Mouse (Mus musculus) lung, embryonic 14.5 days (tissue): ENCODE data around the gene Nop10. TPM values are rescaled to one million over a fixed set of nuclear protein-coding genes. Genes with fewer than 3 reads are reported as not detected.

Experiments used
- ATAC-seq: fragments of 200-750 bp; cut with Nextera tagmentation; 2 replicates; pipeline ENCODE4 v1.8.0; 2017; ENCODE audit warnings: mild to moderate bottlenecking, moderate TSS enrichment, moderate library complexity; ENCODE audit not compliant: insufficient read depth
- DNase-seq: peaks from one replicate; pipeline ENCODE4 v3.0.0-alpha.2; 2015
- H3K27ac ChIP-seq: fragments of 300-500 bp; sonication (generic); 2 replicates; pipeline ENCODE4 v1.5.1; 2014; ENCODE audit warnings: low read depth, mild to moderate bottlenecking, moderate library complexity
- H3K27me3 ChIP-seq: fragments of 300-500 bp; sonication (generic); 2 replicates; pipeline ENCODE4 v1.6.1; 2014; ENCODE audit warnings: low read length, control low read depth; ENCODE audit not compliant: insufficient read depth
- H3K36me3 ChIP-seq: fragments of 300-500 bp; sonication (generic); 2 replicates; pipeline ENCODE4 v1.6.1; 2014; ENCODE audit warnings: control low read depth; ENCODE audit not compliant: insufficient read depth
- H3K4me1 ChIP-seq: fragments of 300-500 bp; sonication (generic); 2 replicates; pipeline ENCODE4 v1.6.1; 2014; ENCODE audit warnings: antibody characterized with exemption, control low read depth; ENCODE audit not compliant: insufficient read depth
- H3K4me2 ChIP-seq: fragments of 300-500 bp; sonication (generic); 2 replicates; pipeline ENCODE4 v1.6.1; 2014; ENCODE audit warnings: mild to moderate bottlenecking
- H3K4me3 ChIP-seq: fragments of 300-500 bp; sonication (generic); 2 replicates; pipeline ENCODE4 v1.5.1; 2014; ENCODE audit warnings: low read depth, low read length
- H3K9ac ChIP-seq: fragments of 300-500 bp; sonication (generic); 2 replicates; pipeline ENCODE4 v1.6.1; 2014
- H3K9me3 ChIP-seq: fragments of 300-500 bp; sonication (generic); 2 replicates; pipeline ENCODE4 v1.6.1; 2016; ENCODE audit warnings: low read depth, low read length, control low read depth
- CTCF ChIP-seq: IDR thresholded peaks from 2 replicates; pipeline ENCODE4 v1.5.1; 2016; ENCODE audit warnings: antibody characterized with exemption, low read depth
- WGBS: fragments of 180-500 bp; shearing (Covaris S2); extraction: QIAGEN DNeasy Blood & Tissue Kit; methylation state at CpG from one replicate; pipeline ENCODE4 v1.1.7; 2014; 5-methylcytosine and 5-hydroxymethylcytosine counted together
- polyA plus RNA-seq: library from polyadenylated mRNA; unstranded; fragments of >200 nt; fragmentation: Nextera tagmentation; extraction: Ambion mirVana; gene quantifications from 2 replicates; pipeline ENCODE4 v1.2.1, GENCODE M21; 2014

Nop10 gene
- polyA plus RNA-seq, 1 experiment from 2014 or later: 196 TPM

DNA sequence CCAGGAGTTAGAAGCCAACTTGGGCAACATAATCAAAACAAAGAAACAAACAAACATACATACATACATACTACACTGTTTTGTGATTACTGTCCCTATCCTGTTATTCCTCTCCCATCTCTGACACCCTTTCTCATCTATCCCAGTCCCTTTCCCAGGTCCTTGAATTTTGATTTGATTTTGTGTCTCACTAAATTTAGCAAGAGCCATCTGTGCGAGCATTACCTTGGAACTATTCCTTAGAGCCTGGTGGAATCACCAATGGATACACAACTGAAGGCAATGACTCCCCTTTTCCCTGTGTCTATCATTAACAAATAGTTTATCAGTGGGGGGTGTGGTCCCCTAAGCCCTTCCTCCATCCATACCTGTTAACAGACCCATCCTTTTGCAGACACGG, 31.1 kb downstream of the Nop10 start:
- Histone ChIP-seq H3K27ac (no peak overlapping the region), H3K4me1 (no peaks in the 10 kb centered on the region), H3K4me3 (no peak overlapping the region), H3K27me3 (no peaks in the 10 kb centered on the region), H3K9ac (no peak overlapping the region), H3K36me3 (no peaks in the 10 kb centered on the region), H3K9me3 (no peaks in the 10 kb centered on the region), H3K4me2 (no peak overlapping the region)
- 76% methylated on average over 2 of the region's 2 CpGs for WGBS
- DNase-seq: no peak
- TF ChIP-seq CTCF: no peak
- ATAC-seq: no peak

DNA sequence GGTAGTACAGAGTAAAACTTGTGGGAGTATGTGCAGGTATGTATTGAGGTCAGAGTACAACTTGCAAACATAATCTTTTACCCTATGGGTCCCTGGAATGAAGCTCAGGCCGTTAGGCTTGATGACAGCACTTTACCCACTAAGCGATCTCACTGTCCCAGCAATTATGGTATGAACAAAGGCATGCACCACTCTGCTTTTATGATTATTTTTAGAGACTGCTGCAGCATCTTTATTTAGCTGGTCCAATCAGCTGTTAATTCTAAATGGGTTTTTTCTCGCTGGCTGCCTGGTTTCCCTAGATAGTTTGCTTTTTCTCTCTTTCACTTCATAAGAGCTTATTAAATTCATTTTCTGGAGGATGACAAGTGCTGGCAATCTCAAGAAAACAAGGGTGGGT, 34.5 kb downstream of the Nop10 start:
- Histone ChIP-seq H3K4me1 (no peaks in the 10 kb centered on the region), H3K36me3 (no peaks in the 10 kb centered on the region), H3K4me3 (no peak overlapping the region), H3K9ac (no peak overlapping the region), H3K27ac (no peak overlapping the region), H3K27me3 (no peaks in the 10 kb centered on the region), H3K9me3 (no peaks in the 10 kb centered on the region), H3K4me2 (no peak overlapping the region)
- WGBS: 81% methylated on average over 3 of the region's 3 CpGs
- TF ChIP-seq CTCF: no peak
- ATAC-seq: no peak
- no peak for DNase-seq

DNA sequence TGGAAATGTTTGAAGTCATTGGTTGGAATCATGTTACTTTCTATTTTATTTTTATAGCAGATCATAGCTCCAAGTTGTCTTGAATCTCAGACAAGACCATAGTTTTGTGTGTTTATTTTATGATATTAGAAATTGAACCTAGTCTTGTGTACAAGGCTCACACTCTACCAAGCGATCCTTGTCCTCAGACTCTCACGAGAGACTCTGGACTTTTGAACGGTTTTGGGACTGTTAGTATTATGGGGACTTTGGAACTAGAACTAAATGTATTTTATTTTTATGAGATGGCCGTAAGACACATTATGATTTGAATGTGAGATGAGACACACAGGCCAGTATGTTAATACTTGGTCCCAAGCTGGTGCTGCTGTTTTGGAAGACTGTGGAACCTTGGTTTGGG, 36.5 kb downstream of the Nop10 start:
- H3K27ac ChIP-seq: no peak overlapping the region
- H3K4me1 ChIP-seq: no peaks in the 10 kb centered on the region
- H3K4me3 ChIP-seq: no peak overlapping the region
- 89% methylated on average over 4 of the region's 4 CpGs for WGBS
- TF ChIP-seq CTCF: no peak
- H3K9me3 ChIP-seq: no peaks in the 10 kb centered on the region
- ATAC-seq: no peak
- no peak overlapping the region for H3K4me2 ChIP-seq
- no peak for DNase-seq
- H3K27me3 ChIP-seq: no peaks in the 10 kb centered on the region
- H3K36me3 ChIP-seq: no peaks in the 10 kb centered on the region
- H3K9ac ChIP-seq: no peak overlapping the region

DNA sequence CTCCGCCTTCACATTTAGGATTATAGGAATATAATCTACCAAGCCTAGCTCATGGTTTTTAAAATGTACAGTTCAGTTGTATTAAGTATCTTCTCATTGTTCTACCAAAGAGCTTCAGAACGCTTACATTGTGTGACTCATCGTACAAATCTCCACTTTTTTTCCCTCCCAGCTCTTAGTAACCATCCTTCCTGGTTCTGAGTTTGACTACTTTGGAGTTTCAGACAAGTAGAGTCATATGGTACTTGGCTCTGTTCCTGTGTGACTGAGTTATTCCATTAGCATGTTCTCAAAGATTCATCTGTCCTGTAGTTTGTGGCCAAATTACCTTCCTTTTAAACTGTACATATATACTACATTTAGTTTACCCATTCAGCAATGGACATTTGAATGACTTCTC, 46.9 kb downstream of the Nop10 start:
- no peaks in the 10 kb centered on the region for H3K4me1 ChIP-seq
- H3K9me3 ChIP-seq: no peaks in the 10 kb centered on the region
- WGBS: 81% methylated on average over 3 of the region's 3 CpGs
- H3K36me3 ChIP-seq: no peaks in the 10 kb centered on the region
- no peak for ATAC-seq
- H3K9ac ChIP-seq: no peak overlapping the region
- H3K4me2 ChIP-seq: no peak overlapping the region
- no peaks in the 10 kb centered on the region for H3K27me3 ChIP-seq
- TF ChIP-seq CTCF: no peak
- no peak for DNase-seq
- no peak overlapping the region for H3K4me3 ChIP-seq
- no peak overlapping the region for H3K27ac ChIP-seq

DNA sequence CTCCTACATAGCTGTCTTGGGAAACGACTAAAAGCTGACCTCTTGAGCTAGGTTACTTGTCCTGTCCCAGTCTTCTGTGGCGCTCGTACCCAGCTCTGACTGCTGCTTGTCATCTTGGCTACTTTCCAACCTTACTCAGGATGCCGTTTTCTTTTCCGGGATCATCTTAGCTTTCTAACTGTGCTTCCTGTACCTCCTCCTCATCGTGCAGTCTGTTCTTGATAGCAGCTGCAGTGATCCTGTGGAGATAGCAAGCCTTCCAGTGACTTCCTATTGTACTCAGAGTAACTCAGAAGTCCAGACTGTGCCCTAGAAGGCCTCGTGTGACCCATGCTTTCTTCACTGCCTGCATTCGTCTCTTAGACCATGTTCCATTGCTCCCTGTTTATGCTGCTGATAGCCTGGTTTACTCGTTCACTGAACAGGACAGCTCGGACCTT, 47.5 kb downstream of the Nop10 start:
- WGBS: 40% methylated on average over 10 of the region's 10 CpGs
- Histone ChIP-seq H3K9me3 (no peaks in the 10 kb centered on the region), H3K27me3 (no peaks in the 10 kb centered on the region), H3K36me3 (no peaks in the 10 kb centered on the region), H3K27ac (no peak overlapping the region), H3K9ac (no peak overlapping the region), H3K4me2 (no peak overlapping the region), H3K4me3 (no peak overlapping the region), H3K4me1 (no peaks in the 10 kb centered on the region)
- DNase-seq (peak; percentile 49), ATAC-seq (peak; percentile 52; the same call in 1 of the 2 replicates)
- no peak for TF ChIP-seq CTCF

Other genes starting within 250 kb of the Nop10 start
- not detected in 2 replicates for gene Olfr1310, start 249.2 kb upstream of the Nop10 start, polyA plus RNA-seq
- gene Olfr1311, start 237.5 kb upstream of the Nop10 start, polyA plus RNA-seq: not detected in 2 replicates
- not detected in 2 replicates for gene Olfr1312, start 211.7 kb upstream of the Nop10 start, polyA plus RNA-seq
- gene Olfr1313, start 184.1 kb upstream of the Nop10 start, polyA plus RNA-seq: not detected in 2 replicates
- gene Olfr1314, start 165.1 kb upstream of the Nop10 start, polyA plus RNA-seq: not detected in 2 replicates
- not detected in 2 replicates for gene Olfr1315-ps1, start 146.5 kb upstream of the Nop10 start, polyA plus RNA-seq
- not detected in 2 replicates for gene Olfr1316, start 126.9 kb upstream of the Nop10 start, polyA plus RNA-seq
- gene Olfr1317, start 121.6 kb upstream of the Nop10 start, polyA plus RNA-seq: not detected in 2 replicates
- not detected in 2 replicates for gene Olfr1318, start 107.7 kb upstream of the Nop10 start, polyA plus RNA-seq
- 19.3 TPM in 2 replicates for gene Lpcat4, start 22.5 kb upstream of the Nop10 start, polyA plus RNA-seq
- gene Nutm1, start 2.6 kb upstream of the Nop10 start, polyA plus RNA-seq: 0.11 TPM in 2 replicates
- gene Slc12a6, start 3.9 kb downstream of the Nop10 start, polyA plus RNA-seq: 11.6 and 11.9 TPM in 2 replicates
- gene Gm21985, start 4.4 kb downstream of the Nop10 start, polyA plus RNA-seq: not detected in 2 replicates
- gene Emc4, start 106.1 kb downstream of the Nop10 start, polyA plus RNA-seq: 91.3 and 93.3 TPM in 2 replicates
- 44.0 and 44.6 TPM in 2 replicates for gene Katnbl1, start 117.3 kb downstream of the Nop10 start, polyA plus RNA-seq
- gene Emc7, start 193.1 kb downstream of the Nop10 start, polyA plus RNA-seq: 15.8 and 17.3 TPM in 2 replicates
- not detected in 2 replicates for gene Chrm5, start 218.8 kb downstream of the Nop10 start, polyA plus RNA-seq
- 7.2 and 7.8 TPM in 2 replicates for gene Aven, start 231.0 kb downstream of the Nop10 start, polyA plus RNA-seq